Mouse (Mus musculus): Measurements from ENCODE around the gene Ykt6. TPM values are rescaled to one million over a fixed set of nuclear protein-coding genes. Genes with fewer than 3 reads are reported as not detected.
"Not testable (repeated sequence)": the region's sequence is repeated elsewhere in the genome, so short reads cannot be mapped to it uniquely, and the experiment has no call there.

Ykt6 gene
- 47.1 and 54.4 TPM in 2 replicates for total RNA-seq (2017)

- ATAC-seq (ENCODE audit: extremely low read depth, insufficient number of reproducible peaks, low FRiP score, poor library complexity, severe bottlenecking) = peak; percentile 82
Observed at GRCm38 (mm10) chr11:5955546-5956276, at the start of gene Ykt6. Gene Ykt6 (plus strand): TSS chr11:5955693.

- ATAC-seq (ENCODE audit: extremely low read depth, insufficient number of reproducible peaks, low FRiP score, poor library complexity, severe bottlenecking) = no peak
Observed at GRCm38 (mm10) chr11:5905778-5906518, 49.5 kb upstream of the Ykt6 start.

DNA sequence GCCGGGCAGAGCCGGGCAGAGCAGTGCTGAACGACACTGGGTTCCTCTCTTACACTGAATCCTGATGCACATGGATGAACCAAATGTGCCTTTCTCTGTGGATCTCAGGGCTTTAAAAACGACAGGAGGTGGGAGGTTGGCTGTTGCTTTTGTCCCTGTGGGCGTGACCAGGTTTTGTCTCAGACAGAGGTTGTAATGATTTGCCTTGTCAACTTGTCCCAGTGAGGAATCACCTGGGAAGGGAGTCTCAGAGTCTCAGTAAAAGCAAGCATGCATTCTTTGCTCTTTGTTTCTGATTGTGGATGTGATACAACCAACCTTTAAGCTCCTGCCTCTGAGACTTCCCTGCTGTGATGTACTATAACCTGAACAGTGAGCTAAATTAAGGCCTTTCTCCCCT, 48.4 kb upstream of the Ykt6 start:
- ATAC-seq (ENCODE audit: extremely low read depth, insufficient number of reproducible peaks, low FRiP score, poor library complexity, severe bottlenecking) = no peak

GRCm38 (mm10) chr11:5908642-5909041, 46.9 kb upstream of the Ykt6 start:
- no peak for ATAC-seq (ENCODE audit: extremely low read depth, insufficient number of reproducible peaks, low FRiP score, poor library complexity, severe bottlenecking)

GRCm38 (mm10) chr11:5912635-5913034, 42.9 kb upstream of the Ykt6 start:
- peak; percentile 42; the same call in 1 of the 2 replicates for ATAC-seq (ENCODE audit: extremely low read depth, insufficient number of reproducible peaks, low FRiP score, poor library complexity, severe bottlenecking)

DNA sequence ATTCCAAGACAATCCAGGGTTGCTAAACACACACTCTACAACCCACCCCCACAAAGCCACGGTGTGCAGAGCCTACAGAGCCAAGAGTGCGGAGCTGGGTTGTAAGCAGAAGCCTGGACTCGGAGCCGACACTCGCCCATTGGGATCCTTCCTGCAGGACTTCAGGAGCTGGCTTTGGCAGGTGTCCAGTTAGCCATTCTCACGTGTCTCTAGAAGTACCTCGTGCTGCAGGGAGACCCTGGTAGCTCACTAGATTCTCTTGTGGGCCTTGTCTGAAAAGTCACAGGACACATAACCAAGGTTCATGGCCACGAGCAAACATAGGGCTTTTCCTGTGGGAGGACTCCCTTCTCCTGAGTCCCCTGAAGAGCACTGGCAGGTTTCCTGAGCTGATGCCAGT, 42.2 kb upstream of the Ykt6 start:
- no peak for ATAC-seq (ENCODE audit: extremely low read depth, insufficient number of reproducible peaks, low FRiP score, poor library complexity, severe bottlenecking)

- ATAC-seq (ENCODE audit: extremely low read depth, insufficient number of reproducible peaks, low FRiP score, poor library complexity, severe bottlenecking) = no peak
Observed at GRCm38 (mm10) chr11:5913936-5914335, 41.6 kb upstream of the Ykt6 start.

DNA sequence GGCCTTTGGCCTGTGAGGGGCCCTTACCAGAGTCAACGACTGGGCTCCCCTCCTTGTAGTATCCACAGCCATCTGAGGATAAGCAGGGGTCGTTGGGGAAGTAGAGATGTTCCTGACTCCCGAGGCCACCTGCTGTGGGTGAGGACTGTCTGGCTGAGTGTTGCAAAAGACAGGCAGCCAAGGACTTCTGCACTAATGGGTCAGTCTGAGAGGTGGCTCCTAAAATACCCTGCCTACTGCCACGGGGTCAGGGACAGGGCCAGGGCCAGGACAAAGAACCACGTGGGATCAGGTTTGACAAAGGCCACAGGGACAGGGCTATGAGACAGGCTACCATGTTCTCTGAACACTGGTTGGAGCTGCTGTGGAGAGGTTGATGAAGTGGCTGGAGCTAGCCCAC, 40.6 kb upstream of the Ykt6 start:
- ATAC-seq (ENCODE audit: extremely low read depth, insufficient number of reproducible peaks, low FRiP score, poor library complexity, severe bottlenecking) = no peak

DNA sequence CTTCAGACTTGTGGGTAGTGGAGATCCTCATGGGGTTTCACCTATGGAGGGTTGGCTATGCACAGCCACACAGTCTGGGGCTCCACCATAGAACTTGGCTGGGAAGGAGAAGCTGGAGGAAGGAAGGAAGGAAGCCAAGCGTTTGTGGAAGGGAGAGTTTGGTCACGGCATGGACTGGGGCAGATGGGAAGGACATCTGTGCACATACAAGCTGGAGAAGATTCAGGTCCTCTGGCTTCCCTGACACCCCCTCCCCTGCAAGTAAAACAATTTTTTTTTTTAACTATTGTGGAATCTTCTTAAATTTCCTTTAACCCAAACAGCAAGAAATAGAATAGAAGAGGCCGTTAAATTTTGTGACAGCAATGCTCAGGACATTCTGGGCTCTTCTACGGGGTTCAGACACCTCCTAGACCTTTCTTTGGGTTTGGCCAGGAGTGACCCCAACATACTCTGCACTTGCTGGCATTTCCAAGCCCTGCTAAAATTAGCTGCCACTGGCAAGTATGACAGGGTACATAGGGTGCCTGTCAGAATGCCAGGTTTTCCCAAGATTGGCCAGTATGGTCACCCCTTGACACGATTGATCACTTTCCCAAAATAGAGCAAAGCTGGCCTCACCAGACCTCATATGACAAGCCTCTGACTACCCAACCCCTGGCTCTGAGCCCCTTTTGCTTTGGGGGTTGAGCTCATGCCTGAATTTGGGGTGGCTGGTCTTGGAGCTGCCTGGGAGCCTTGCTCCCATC, 39.9 kb upstream of the Ykt6 start:
- no peak for ATAC-seq (ENCODE audit: extremely low read depth, insufficient number of reproducible peaks, low FRiP score, poor library complexity, severe bottlenecking)

DNA sequence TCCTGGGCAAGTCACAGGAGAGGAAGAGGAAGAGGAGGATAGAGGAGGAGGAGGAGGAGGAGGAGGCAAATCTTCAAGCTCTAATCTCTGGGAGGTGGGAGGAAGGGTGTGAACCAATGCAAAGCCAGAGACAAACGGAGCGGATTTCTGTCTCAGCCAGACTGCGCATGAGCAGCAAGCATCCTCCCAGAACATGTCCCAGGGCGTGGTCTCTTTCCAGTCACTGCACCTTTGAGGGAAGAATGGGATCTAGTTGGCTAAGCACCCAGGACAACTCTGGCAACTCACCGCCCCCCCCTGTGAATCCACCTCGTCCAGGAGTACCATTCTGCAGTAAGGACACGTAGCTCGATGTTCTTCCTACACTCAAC, 39.3 kb upstream of the Ykt6 start:
- no peak for ATAC-seq (ENCODE audit: extremely low read depth, insufficient number of reproducible peaks, low FRiP score, poor library complexity, severe bottlenecking)

DNA sequence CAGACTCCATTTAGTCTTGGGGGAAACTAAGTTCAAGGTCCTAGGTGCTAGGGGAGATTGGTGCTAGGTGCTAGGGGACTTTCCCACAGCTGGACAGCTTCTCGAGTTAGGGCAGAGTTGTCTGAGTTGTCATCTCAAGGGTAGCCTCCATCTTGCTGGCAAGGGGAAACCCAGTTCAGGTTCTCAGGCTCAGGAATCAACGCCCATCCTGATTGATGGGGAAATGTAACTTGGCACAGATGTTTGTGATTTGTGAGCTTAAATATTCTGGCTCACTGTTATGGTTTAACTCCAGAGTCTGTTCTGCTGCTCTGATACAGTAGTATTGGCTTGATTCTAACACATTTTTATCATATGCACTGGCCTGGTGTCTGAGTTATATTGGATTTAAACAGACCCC, 37.4 kb upstream of the Ykt6 start:
- ATAC-seq (ENCODE audit: extremely low read depth, insufficient number of reproducible peaks, low FRiP score, poor library complexity, severe bottlenecking) = no peak

DNA sequence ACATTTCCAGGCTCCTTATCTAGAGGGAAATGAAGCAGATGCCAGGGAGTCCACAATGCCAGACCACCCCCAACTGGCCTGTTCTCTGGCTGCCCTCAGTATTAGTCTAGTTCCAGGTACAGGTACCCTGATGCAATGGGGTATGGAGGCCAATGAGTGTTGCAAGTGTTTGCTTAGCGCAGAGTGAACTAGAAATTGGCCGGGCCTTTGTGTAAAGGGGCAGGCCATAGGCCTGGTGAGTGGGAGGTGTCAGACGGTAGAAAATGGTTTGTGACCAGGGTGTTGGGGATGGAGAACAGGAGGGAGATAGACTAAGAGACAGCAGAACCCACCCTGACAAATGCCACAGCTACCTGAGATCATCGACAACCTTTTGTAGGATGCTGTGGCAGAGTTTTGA, 35.9 kb upstream of the Ykt6 start:
- ATAC-seq (ENCODE audit: extremely low read depth, insufficient number of reproducible peaks, low FRiP score, poor library complexity, severe bottlenecking) = no peak

GRCm38 (mm10) chr11:5920323-5920960, 35.1 kb upstream of the Ykt6 start:
- no peak for ATAC-seq (ENCODE audit: extremely low read depth, insufficient number of reproducible peaks, low FRiP score, poor library complexity, severe bottlenecking)

DNA sequence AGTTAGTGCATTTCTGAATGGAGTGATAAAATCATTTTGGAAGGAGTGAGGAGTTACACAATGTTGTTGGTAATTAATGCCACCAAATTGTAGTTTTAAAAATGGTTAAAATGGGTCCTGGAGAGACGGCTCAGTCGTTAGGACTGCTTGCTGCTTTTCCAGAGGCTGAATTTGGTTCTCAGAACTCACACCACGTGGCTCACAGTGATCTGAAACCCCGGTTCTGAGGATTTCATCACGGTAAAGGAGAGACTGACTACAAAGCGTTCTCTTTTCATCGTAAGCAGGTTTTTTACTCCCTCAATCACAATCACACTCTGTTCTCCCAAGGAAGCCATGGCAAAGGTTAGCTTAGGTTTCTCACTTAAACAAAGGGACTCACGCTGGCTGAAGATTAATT, 30.8 kb upstream of the Ykt6 start:
- ATAC-seq (ENCODE audit: extremely low read depth, insufficient number of reproducible peaks, low FRiP score, poor library complexity, severe bottlenecking) = no peak

DNA sequence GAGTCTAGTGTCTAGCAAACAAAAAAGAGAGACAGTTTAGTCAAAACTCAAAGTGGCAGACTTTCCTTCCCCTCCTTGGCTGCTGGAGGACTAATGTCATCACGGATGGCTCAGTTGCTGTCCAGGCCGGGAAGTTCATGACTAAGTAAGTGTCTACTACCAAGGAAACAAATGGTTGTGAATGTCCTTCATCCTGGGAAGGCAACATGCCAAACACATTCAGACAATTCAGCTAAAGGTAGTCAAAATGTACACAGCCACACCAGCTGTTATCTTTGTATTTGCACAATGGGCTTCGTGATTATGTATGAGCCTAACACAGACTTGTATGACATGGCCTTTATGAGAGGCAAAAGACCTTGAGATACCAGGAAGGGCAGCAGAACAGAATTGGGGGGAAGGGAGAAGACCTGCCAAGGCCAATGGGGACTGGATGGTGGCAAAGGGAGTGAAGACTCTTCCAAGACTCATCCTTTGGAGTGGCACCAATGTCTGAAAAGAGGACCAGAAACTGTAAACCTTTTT, 28.7 kb upstream of the Ykt6 start:
- ATAC-seq (ENCODE audit: extremely low read depth, insufficient number of reproducible peaks, low FRiP score, poor library complexity, severe bottlenecking) = no peak

DNA sequence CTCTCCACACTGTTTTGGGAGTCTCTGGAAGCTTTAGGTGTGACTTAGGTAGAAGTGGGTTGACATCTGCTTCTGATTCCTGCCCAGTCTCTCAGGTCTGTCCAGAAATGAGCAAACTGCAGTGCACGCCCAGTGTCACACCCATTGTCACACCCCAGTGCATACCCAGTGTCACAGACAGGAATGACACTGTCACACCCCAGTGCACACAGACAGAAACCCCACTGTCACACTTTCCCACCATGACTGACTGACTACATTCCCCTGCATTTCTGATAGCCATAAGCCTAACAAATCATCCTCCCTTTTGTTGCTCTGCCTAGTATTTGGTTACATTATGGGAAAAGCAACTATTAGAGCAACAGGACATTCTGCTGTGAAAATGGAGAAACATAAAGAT, 24.9 kb upstream of the Ykt6 start:
- ATAC-seq (ENCODE audit: extremely low read depth, insufficient number of reproducible peaks, low FRiP score, poor library complexity, severe bottlenecking) = no peak

GRCm38 (mm10) chr11:5931947-5932346, 23.5 kb upstream of the Ykt6 start:
- not testable (repeated sequence) for ATAC-seq (ENCODE audit: extremely low read depth, insufficient number of reproducible peaks, low FRiP score, poor library complexity, severe bottlenecking)

GRCm38 (mm10) chr11:5934531-5934930, 21.0 kb upstream of the Ykt6 start:
- not testable (repeated sequence) for ATAC-seq (ENCODE audit: extremely low read depth, insufficient number of reproducible peaks, low FRiP score, poor library complexity, severe bottlenecking)

GRCm38 (mm10) chr11:5942966-5943365, 12.5 kb upstream of the Ykt6 start:
- ATAC-seq (ENCODE audit: extremely low read depth, insufficient number of reproducible peaks, low FRiP score, poor library complexity, severe bottlenecking) = no peak
